Mouse (Mus musculus) sigmoid colon, adult 10 weeks (tissue): ENCODE data around the gene Gxylt1. TPM values are rescaled to one million over a fixed set of nuclear protein-coding genes. Genes with fewer than 3 reads are reported as not detected.

Experiments used
- polyA plus RNA-seq: library from polyadenylated mRNA; stranded (reverse); fragments of 350-450 nt; fragmentation: Illumina TruSeq; extraction: RNeasy Lipid Tissue Mini Kit (QIAGEN cat#74804); gene quantifications from one replicate; pipeline ENCODE4 v1.2.3, GENCODE M21; 2014; ENCODE audit warnings: low read depth, low replicate concordance

Gxylt1 gene
- polyA plus RNA-seq, result 46.7 TPM

GRCm38 (mm10) chr15:93274679-93275583 is at the start of gene Gxylt1:
TSS of gene Gxylt1 (minus strand) at chr15:93275179.

Other genes with a start within 250 kb of the Gxylt1 start
- 51.0 TPM for gene Yaf2, start 61.8 kb upstream of the Gxylt1 start, polyA plus RNA-seq
- 282 TPM for gene Zcrb1, start 123.2 kb upstream of the Gxylt1 start, polyA plus RNA-seq
- gene Pphln1, start 123.2 kb upstream of the Gxylt1 start, polyA plus RNA-seq, result 31.8 TPM